Mouse (Mus musculus) forebrain, embryonic 16.5 days (tissue): ENCODE measurements around the gene Crb1. TPM values are rescaled to one million over a fixed set of nuclear protein-coding genes. Genes with fewer than 3 reads are reported as not detected.

ENCODE experiments used
- ATAC-seq: fragments of 200-750 bp; cut with Nextera tagmentation; 2 replicates; pipeline ENCODE4 v1.8.0; 2017; ENCODE audit warnings: mild to moderate bottlenecking, moderate library complexity
- H3K27ac ChIP-seq: fragments of 300-500 bp; sonication (generic); 2 replicates; pipeline ENCODE4 v1.5.1; 2014; ENCODE audit warnings: low read length, control low read depth
- H3K27me3 ChIP-seq: fragments of 300-500 bp; sonication (generic); replicated peaks from 2 replicates; pipeline ENCODE4 v1.6.1; 2014; ENCODE audit warnings: low read length; ENCODE audit not compliant: control insufficient read depth, insufficient read depth
- H3K36me3 ChIP-seq: fragments of 300-500 bp; sonication (generic); 2 replicates; pipeline ENCODE4 v1.6.1; 2014; ENCODE audit not compliant: control insufficient read depth, insufficient read depth
- H3K4me1 ChIP-seq: fragments of 300-500 bp; sonication (generic); replicated peaks from 2 replicates; pipeline ENCODE4 v1.6.1; 2014; ENCODE audit warnings: low read length; ENCODE audit not compliant: control insufficient read depth, insufficient read depth
- H3K4me2 ChIP-seq: fragments of 300-500 bp; sonication (generic); 2 replicates; pipeline ENCODE4 v1.6.1; 2014; ENCODE audit warnings: mild to moderate bottlenecking, low read length, control low read depth
- H3K4me3 ChIP-seq: fragments of 300-500 bp; sonication (generic); replicated peaks from 2 replicates; pipeline ENCODE4 v1.5.1; 2014; ENCODE audit warnings: mild to moderate bottlenecking, low read length, control low read depth
- H3K9ac ChIP-seq: fragments of 300-500 bp; sonication (generic); replicated peaks from 2 replicates; pipeline ENCODE4 v1.6.1; 2014; ENCODE audit warnings: low read depth, low read length, control low read depth
- H3K9me3 ChIP-seq: fragments of 300-500 bp; sonication (generic); 2 replicates; pipeline ENCODE4 v1.6.1; 2016; ENCODE audit warnings: low read length; ENCODE audit not compliant: control insufficient read depth
- WGBS: fragments of 180-500 bp; shearing (Covaris S2); extraction: QIAGEN DNeasy Blood & Tissue Kit; methylation state at CpG from one replicate; pipeline ENCODE4 v1.1.7; 2014; 5-methylcytosine and 5-hydroxymethylcytosine counted together
- polyA plus RNA-seq: library from polyadenylated mRNA; unstranded; fragments of >200 nt; fragmentation: Nextera tagmentation; extraction: Ambion mirVana; gene quantifications from 2 replicates; pipeline ENCODE4 v1.2.1, GENCODE M21; 2015

The Crb1 gene
- polyA plus RNA-seq, 1 experiment from 2014 or later = 1.1 TPM

DNA sequence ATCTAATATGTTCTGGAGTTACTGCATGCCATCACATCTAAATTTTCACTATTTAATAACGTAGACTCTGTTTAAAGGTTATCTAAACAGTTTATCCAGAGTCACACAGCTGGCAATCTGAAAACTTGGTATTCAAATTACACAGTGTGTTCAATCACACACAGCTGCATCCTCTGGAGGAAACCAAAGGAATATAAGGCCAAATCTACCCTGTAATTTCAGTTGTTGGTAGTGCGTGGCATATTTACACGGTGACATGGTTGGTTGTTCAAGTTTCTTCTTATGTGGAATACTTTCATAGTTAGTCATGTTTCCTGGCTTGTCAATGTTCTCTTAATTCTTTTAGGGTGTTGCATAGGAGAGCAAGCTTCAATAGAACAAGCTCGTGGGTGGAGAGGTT lies 166.4 kb downstream of the Crb1 start:
- no peak; the same call in 1 of the 2 replicates for ATAC-seq
- 60% methylated on average over 4 of the region's 4 CpGs for WGBS
- no peaks in the 10 kb centered on the region for H3K27me3 ChIP-seq
- H3K36me3 ChIP-seq = no peaks in the 10 kb centered on the region
- peak overlapping the region; percentile 28; the same call in 1 of the 2 replicates for H3K27ac ChIP-seq
- no peaks in the 10 kb centered on the region for H3K9me3 ChIP-seq
- no peak overlapping the region for H3K9ac ChIP-seq
- no peak overlapping the region for H3K4me2 ChIP-seq
- no peak overlapping the region for H3K4me3 ChIP-seq
- H3K4me1 ChIP-seq = peaks cover 13% of the 10 kb centered on the region

DNA sequence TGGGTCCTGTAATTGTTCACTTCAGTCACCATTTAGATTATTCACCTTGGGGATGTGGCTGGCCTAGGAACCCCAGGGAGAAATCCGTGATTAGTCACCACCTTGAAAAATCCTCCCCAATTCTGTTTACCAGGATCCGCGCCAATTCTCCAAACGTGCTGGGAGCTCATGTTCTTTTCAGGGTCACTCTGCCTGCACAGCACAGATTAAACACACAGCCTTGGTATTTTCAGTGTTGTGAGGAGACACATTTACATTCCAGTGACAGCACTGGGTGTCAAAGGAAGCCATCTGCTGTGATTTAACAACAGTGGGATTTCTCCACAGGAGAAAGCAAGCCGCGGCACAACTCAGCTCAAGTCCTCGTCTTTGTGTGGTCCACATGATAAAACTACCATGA lies 167.1 kb downstream of the Crb1 start:
- ATAC-seq = peak; percentile 85
- whole genome bisulfite sequencing = 1% methylated on average over 7 of the region's 7 CpGs
- Histone ChIP-seq H3K36me3 (no peaks in the 10 kb centered on the region), H3K9ac (no peak overlapping the region), H3K27me3 (no peaks in the 10 kb centered on the region), H3K9me3 (no peaks in the 10 kb centered on the region), H3K4me2 (no peak overlapping the region), H3K4me1 (peaks cover 13% of the 10 kb centered on the region), H3K4me3 (no peak overlapping the region), H3K27ac (no peak overlapping the region)

DNA sequence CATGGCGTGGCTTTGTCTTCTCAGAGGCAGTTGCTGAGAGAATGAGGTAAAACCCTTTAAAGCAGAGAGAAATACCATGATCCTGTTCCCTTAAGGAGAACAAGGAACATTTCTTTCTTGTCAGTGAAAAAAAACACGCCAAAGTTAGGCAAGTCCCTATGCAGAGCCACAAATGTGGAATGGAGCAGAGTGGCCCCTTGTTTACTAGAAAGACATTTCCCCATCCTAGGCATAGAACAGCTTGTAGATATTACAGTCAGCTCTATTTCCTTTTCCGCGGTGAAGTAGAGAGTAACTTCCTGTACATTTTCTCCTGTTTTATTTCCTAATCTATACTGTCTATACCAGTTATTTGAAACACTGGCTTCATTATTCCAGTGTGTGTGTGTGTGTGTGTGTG lies 170.6 kb downstream of the Crb1 start:
- ATAC-seq = no peak
- no peaks in the 10 kb centered on the region for H3K9me3 ChIP-seq
- H3K27me3 ChIP-seq = no peaks in the 10 kb centered on the region
- no peak overlapping the region for H3K4me2 ChIP-seq
- WGBS = 75% methylated on average over 4 of the region's 4 CpGs
- peaks cover 13% of the 10 kb centered on the region for H3K4me1 ChIP-seq
- H3K9ac ChIP-seq = no peak overlapping the region
- no peak overlapping the region for H3K27ac ChIP-seq
- no peaks in the 10 kb centered on the region for H3K36me3 ChIP-seq
- H3K4me3 ChIP-seq = no peak overlapping the region

DNA sequence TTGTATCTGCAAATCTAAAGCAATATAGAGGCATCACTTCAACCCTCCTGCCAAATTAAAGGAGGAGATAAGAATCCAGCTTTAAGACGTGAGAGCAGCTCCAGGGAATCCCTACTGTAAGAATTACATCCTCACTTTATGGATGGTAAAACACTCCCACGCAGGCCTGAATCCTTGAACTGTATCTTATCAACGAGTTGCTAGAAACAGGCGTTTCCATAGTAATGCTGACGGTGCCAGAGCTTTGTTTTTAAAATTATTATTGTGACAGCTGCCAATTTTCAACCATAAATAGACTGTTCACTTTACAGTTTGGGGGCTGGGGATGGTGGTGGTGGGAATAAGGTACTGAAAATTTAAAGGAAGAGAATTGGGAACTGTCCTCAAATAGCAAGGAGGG lies 173.9 kb downstream of the Crb1 start:
- WGBS = 33% methylated on average over 5 of the region's 5 CpGs
- Histone ChIP-seq H3K27me3 (no peaks in the 10 kb centered on the region), H3K27ac (no peak overlapping the region), H3K4me1 (no peaks in the 10 kb centered on the region), H3K9ac (no peak overlapping the region), H3K4me2 (no peak overlapping the region), H3K36me3 (no peaks in the 10 kb centered on the region), H3K4me3 (no peak overlapping the region), H3K9me3 (no peaks in the 10 kb centered on the region)
- ATAC-seq = peak; percentile 72

DNA sequence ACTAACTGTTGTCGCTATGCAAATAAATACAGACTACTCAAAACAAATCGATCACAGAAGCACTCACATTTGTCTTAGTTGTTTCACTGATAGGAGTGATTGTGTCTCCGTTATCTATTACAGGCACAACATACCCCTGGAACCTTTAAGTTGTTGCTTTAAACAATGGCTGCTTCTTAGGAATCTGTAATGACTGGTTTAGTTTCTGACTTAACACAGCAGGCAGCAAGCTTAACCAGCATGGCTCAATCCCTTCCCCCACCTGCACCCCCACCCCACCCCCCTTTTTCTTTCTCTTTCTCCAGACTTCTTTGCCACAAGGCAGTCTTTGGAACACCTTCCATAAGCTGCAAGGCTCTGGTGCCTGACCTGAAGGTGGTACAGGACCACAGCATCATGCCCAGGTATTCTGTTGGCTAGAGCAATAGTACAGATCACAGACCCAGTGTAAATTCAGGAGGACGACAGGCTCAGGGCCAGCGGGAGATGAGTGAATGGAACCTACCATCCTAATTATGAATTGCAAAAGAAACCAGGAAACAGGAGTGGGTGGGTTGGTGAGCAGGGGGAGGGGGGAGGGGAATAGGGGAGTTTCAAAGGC lies 182.4 kb downstream of the Crb1 start:
- ATAC-seq = no peak
- WGBS = 10% methylated on average over 5 of the region's 5 CpGs

DNA sequence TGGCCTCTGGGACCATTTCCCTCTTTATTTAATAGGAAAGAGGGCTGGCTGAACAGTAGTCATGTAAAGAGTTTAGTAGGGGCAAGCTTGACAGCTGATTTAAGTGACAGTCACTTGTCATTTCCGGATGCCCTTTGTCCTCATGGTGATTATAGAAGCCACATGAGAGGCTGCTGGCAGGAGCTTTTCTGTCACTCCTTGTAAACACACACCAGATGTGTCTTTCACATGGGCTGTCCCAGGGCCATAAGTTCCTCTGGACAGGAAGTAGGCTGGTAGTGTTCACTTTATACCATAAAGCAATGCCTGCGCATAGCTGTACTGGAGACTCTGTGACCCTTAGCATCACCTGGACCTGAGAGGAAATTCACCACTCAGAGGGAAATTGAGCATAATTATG lies 182.9 kb downstream of the Crb1 start:
- Histone ChIP-seq H3K4me1 (peaks cover 5% of the 10 kb centered on the region), H3K4me2 (no peak overlapping the region), H3K27me3 (no peaks in the 10 kb centered on the region), H3K36me3 (no peaks in the 10 kb centered on the region), H3K27ac (no peak overlapping the region), H3K9ac (no peak overlapping the region), H3K4me3 (no peak overlapping the region), H3K9me3 (no peaks in the 10 kb centered on the region)
- WGBS = 41% methylated on average over 2 of the region's 2 CpGs
- ATAC-seq = no peak

More for the DNA sequence above, 182.4 kb downstream of the Crb1 start:
- H3K4me1 ChIP-seq = peaks cover 5% of the 10 kb centered on the region
- no peaks in the 10 kb centered on the region for H3K27me3 ChIP-seq
- no peak overlapping the region for H3K4me3 ChIP-seq
- H3K36me3 ChIP-seq = no peaks in the 10 kb centered on the region
- no peak overlapping the region for H3K9ac ChIP-seq
- H3K4me2 ChIP-seq = no peak overlapping the region
- H3K9me3 ChIP-seq = no peaks in the 10 kb centered on the region
- no peak overlapping the region for H3K27ac ChIP-seq

DNA sequence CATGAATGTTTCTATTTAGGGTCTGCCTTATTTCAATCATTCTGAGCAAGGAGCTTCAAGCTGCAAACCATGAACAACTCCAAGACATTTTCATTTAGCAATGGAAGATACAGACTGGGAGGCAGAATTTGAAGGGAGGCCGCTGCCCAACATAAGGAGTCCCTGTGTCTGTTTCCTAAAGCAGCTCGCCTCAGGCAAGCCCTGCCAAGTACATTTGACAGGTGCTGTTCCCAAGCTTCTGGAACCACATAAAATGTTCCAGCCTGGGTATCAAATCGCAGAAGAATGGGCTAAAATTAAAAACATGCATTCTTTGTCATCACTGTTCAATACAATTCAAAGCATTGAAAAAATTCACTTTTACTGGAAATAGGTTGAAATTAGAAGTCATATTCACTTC lies 184.3 kb downstream of the Crb1 start:
- no peaks in the 10 kb centered on the region for H3K36me3 ChIP-seq
- H3K27ac ChIP-seq = no peak overlapping the region
- H3K9me3 ChIP-seq = no peaks in the 10 kb centered on the region
- no peak overlapping the region for H3K4me2 ChIP-seq
- peaks cover 5% of the 10 kb centered on the region for H3K4me1 ChIP-seq
- no peak overlapping the region for H3K9ac ChIP-seq
- no peaks in the 10 kb centered on the region for H3K27me3 ChIP-seq
- 72% methylated on average over 3 of the region's 3 CpGs for WGBS
- no peak overlapping the region for H3K4me3 ChIP-seq
- ATAC-seq = no peak

DNA sequence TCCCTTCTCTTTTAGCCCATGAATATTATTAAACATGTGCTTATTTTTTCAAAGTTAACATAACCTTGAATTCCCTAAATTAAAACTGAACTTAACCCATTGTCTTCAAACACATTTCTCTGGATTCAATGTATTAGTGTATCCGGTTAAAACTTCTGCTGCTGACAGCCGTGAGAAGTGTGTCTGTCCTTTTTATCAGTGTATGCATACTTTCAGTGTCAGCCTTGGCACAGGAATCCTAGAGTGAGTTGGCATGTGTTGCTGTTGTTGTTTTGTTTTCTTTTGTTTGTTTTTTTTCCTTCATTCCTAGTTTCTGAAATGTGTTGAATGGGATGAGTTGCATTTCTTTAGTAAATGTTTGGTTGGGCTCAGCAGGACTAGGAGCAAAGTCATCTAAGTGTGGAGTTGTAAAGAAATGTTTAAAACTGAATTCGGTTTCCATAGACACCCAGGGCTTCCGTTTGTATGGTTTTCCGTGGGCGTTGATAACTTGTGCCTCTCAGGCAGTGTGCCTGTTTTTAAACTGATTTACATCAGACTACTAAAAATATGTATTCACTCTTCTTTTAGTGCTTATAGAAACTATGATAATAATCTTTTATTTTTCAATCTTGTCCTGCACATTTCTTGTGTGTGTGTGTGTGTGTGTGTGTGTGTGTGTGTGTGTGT lies 196.3 kb downstream of the Crb1 start:
- Histone ChIP-seq H3K27me3 (no peaks in the 10 kb centered on the region), H3K9me3 (no peaks in the 10 kb centered on the region), H3K36me3 (no peaks in the 10 kb centered on the region), H3K4me3 (no peak overlapping the region), H3K27ac (no peak overlapping the region), H3K9ac (no peak overlapping the region), H3K4me1 (no peaks in the 10 kb centered on the region), H3K4me2 (no peak overlapping the region)
- no peak for ATAC-seq
- 72% methylated on average over 6 of the region's 6 CpGs for whole genome bisulfite sequencing

DNA sequence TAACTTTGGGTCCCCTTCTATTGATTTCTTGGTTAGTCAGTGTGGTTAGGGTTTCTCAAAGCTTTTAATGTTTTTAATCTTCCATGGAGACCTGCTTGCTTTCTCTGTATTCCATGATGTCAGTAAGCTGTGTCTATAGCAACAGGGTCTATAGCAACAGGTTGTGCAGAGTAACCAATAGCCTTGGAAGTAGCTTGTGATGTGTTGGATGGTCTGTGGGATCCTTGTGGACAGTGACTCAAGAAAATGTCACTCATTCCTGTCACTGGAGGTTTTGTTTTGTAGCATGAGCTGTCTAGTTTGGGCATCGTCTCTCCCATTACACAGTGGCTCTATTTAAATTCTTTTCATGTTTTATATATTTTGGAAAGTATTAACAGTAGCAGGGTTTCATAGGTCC lies 197.2 kb downstream of the Crb1 start:
- no peaks in the 10 kb centered on the region for H3K36me3 ChIP-seq
- no peaks in the 10 kb centered on the region for H3K9me3 ChIP-seq
- H3K4me2 ChIP-seq = no peak overlapping the region
- WGBS = 81% methylated on average over 1 of the region's 1 CpGs
- no peaks in the 10 kb centered on the region for H3K4me1 ChIP-seq
- no peak overlapping the region for H3K9ac ChIP-seq
- no peak overlapping the region for H3K27ac ChIP-seq
- H3K27me3 ChIP-seq = no peaks in the 10 kb centered on the region
- no peak overlapping the region for H3K4me3 ChIP-seq
- no peak for ATAC-seq
